Mouse (Mus musculus): ENCODE data around the gene Tas2r113. TPM values are rescaled to one million over a fixed set of nuclear protein-coding genes. Genes with fewer than 3 reads are reported as not detected.

Tas2r113 gene
- polyA plus RNA-seq (2012; rRNA removed) = not detected in 2 replicates

DNA sequence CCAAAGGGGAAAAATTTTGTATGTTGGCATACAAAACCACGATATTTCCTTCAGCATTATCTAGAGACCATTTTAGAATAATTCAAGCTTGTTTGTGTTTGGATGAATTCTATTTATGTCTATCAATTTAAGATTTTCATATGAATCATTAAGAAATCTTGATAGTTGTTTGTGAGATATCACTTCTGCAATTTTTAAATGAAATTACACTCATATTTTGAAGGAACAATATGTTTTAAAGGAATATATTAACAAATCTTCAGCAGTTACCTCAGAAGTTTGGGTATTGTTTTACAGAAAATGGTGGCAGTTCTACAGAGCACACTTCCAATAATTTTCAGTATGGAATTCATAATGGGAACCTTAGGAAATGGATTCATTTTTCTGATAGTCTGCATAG is at the start of gene Tas2r113:
Gene Tas2r113 (plus strand): TSS at position 301 of the 400 bp plus-strand sequence.

DNA sequence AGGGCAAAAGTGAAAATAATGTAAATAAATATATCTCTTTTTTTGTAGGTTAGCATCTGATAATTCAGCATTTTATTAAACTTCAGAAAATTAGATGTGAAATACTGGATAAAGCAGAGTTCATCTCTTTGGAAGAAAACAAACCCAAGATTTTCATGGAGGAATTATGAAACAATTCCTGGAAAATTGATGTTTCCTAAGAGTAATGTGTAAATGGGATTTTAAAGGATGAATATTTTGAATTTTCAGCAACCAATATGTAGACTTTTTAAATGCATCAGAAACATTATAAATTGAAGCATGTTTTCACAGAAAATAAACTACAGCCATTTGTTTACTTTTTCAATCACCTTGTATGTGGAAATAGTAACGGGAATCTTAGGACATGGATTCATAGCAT is 46.0 kb upstream of the Tas2r113 start, which contains the start of gene Tas2r123:
Gene Tas2r123 (plus strand): TSS at position 301 of the 400 bp plus-strand sequence.

DNA sequence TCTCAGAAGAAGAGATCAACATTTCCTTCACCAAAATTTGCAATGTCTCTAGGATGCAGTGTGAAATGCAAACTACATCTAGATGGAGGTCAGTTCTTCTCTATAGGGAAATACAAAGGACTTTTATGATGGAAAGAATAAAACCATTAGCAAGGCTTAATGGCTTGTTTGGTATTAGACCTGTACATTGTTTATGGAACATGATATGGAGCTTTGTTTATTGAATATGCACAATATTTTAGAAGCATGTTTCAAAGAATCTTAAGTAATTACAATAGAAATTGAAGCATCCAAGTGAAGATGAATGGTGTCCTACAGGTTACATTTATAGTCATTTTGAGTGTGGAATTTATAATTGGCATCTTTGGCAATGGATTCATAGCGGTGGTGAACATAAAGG is 37.7 kb upstream of the Tas2r113 start, which contains the start of gene Tas2r116:
Gene Tas2r116 (plus strand): TSS at position 301 of the 400 bp plus-strand sequence.

DNA sequence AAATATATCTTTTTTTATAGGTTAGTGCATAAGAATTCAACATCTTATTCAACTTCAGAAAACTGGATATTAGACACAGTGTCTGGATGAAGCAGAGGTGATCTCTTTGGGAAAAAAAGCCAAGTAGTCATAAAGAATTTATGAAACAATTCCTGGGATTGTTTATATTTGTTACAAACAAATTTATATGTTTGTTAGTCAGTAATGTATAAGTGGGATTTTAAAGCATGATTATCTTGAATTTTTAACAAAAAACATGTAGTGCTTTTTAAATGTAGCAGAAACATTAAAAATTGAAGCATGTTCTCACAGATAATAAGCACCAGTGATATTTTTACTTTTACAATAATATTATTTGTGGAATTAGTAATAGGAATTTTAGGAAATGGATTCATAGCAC is 25.1 kb upstream of the Tas2r113 start, which contains the start of gene Tas2r110:
Gene Tas2r110 (plus strand): TSS at position 301 of the 400 bp plus-strand sequence.

DNA sequence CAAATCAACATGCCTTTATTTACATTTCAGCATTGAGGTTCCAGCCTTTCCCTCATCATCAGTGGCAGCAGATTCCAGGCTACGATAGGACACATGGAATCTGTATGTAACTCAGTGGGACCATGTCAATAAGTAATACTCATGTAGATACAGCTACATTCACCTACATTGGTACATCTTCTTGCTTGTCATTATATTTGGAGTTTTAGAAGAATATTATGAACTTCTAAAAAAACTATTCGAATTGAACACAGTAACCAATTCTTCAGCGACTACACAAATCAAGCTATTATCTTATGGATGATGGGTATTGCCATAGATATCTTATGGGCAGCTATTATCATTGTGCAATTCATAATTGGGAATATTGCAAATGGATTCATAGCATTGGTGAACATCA is 16.5 kb downstream of the Tas2r113 start, which contains the start of gene Tas2r125:
Gene Tas2r125 (plus strand): TSS at position 301 of the 400 bp plus-strand sequence.

Other genes with a start within 250 kb of the Tas2r113 start
- gene A630073D07Rik, start 241.5 kb upstream of the Tas2r113 start, polyA plus RNA-seq (2012; rRNA removed) = not detected in 2 replicates
- not detected in 2 replicates for gene Tas2r120, start 236.1 kb upstream of the Tas2r113 start, polyA plus RNA-seq (2012; rRNA removed)
- gene Tas2r121, start 192.0 kb upstream of the Tas2r113 start, polyA plus RNA-seq (2012; rRNA removed) = not detected in 2 replicates
- gene Tas2r122, start 181.1 kb upstream of the Tas2r113 start, polyA plus RNA-seq (2012; rRNA removed) = not detected in 2 replicates
- not detected in 2 replicates for gene Tas2r115, start 155.0 kb upstream of the Tas2r113 start, polyA plus RNA-seq (2012; rRNA removed)
- not detected in 2 replicates for gene Tas2r124, start 138.3 kb upstream of the Tas2r113 start, polyA plus RNA-seq (2012; rRNA removed)
- gene Tas2r102, start 130.9 kb upstream of the Tas2r113 start, polyA plus RNA-seq (2012; rRNA removed) = not detected in 2 replicates
- not detected in 2 replicates for gene Tas2r136, start 114.8 kb upstream of the Tas2r113 start, polyA plus RNA-seq (2012; rRNA removed)
- not detected in 2 replicates for gene Tas2r117, start 90.2 kb upstream of the Tas2r113 start, polyA plus RNA-seq (2012; rRNA removed)
- not detected in 2 replicates for gene Tas2r123, start 45.9 kb upstream of the Tas2r113 start, polyA plus RNA-seq (2012; rRNA removed)
- not detected in 2 replicates for gene Tas2r116, start 37.6 kb upstream of the Tas2r113 start, polyA plus RNA-seq (2012; rRNA removed)
- gene Tas2r110, start 25.0 kb upstream of the Tas2r113 start, polyA plus RNA-seq (2012; rRNA removed) = not detected in 2 replicates
- gene Tas2r125, start 16.6 kb downstream of the Tas2r113 start, polyA plus RNA-seq (2012; rRNA removed) = not detected in 2 replicates
- not detected in 2 replicates for gene Tas2r129, start 58.1 kb downstream of the Tas2r113 start, polyA plus RNA-seq (2012; rRNA removed)
- not detected in 2 replicates for gene Tas2r131, start 64.9 kb downstream of the Tas2r113 start, polyA plus RNA-seq (2012; rRNA removed)
- not detected in 2 replicates for gene Tas2r109, start 88.0 kb downstream of the Tas2r113 start, polyA plus RNA-seq (2012; rRNA removed)
- not detected in 2 replicates for gene Tas2r103, start 144.1 kb downstream of the Tas2r113 start, polyA plus RNA-seq (2012; rRNA removed)
- gene Tas2r140, start 162.8 kb downstream of the Tas2r113 start, polyA plus RNA-seq (2012; rRNA removed) = not detected in 2 replicates
- gene Smim10l1, start 211.9 kb downstream of the Tas2r113 start, polyA plus RNA-seq (2012; rRNA removed) = 29.0 and 30.9 TPM in 2 replicates